Mouse (Mus musculus) bone marrow, adult 2 months (tissue): ENCODE data around the gene Efna1.

ENCODE experiments used
- CTCF ChIP-seq: fragments of 200-500 bp; IDR thresholded peaks from 2 replicates; pipeline ENCODE4 v1.5.1; 2011; ENCODE audit warnings: low read length, control low read depth; ENCODE audit not compliant: control insufficient read depth, insufficient read depth
- POLR2A ChIP-seq: fragments of 200-500 bp; IDR thresholded peaks from 2 replicates; pipeline ENCODE4 v1.6.1; 2011; ENCODE audit warnings: low read depth, mild to moderate bottlenecking, control low read depth, low read length, borderline replicate concordance; ENCODE audit not compliant: control insufficient read depth

DNA sequence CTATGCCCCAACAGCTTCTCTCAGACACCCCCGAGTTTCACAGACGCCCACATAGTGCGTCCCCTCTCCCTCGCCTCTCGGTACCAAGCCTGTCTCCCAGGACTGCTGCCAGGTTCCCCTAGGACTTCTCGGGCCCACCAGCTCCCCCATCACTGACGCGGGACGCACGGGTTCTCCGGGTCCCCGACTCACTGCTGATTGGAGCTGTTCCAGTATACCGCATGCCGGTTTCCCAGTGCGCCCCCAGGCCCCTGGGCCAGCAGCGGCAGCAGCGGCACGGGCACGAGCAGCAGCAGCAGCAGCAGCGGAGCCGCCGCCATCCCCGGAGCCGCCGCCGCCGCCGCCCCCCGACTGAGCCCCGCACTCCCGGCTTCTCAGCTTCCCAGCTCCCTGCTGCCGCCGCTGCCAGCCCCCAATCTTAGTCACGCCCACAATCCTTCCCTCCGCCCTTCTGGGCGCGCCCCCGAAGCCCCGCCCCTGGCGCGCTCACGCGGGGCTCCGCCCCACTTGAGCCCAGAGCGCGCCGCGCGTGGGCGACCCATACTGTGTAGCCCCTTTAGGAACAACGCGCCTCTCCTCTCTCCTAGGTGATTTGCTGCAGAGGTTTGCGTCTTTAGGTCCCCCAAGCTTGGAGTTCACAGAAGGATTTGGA lies 41.7 kb upstream of the Efna1 start, which contains the start of gene Efna3:
- TF ChIP-seq POLR2A (no peak), CTCF (no peak)
